Comparison of ENCODE assay signal across 8 mouse cellular contexts in genomic region chr17:23542004-23542720, GRCm38 (mm10). TPM values are rescaled to one million over a fixed set of nuclear protein-coding genes. Genes with fewer than 3 reads are reported as not detected.
A peak's percentile ranks its signal among the peaks of the same experiment; 100 is the strongest.
DNase-seq lines count a peak whose midpoint lies in the region; ATAC-seq and TF ChIP-seq lines count a peak whose summit lies in the region.

No protein-coding gene starts in this region.

- H3K27ac ChIP-seq in lung, embryonic 16.5 days (ENCODE audit: low read length) = no peak overlapping the region
- no peak overlapping the region for H3K27ac ChIP-seq in hindbrain, postnatal 0 days

- H3K4me3 ChIP-seq in lung, embryonic 16.5 days (ENCODE audit: low read length) = peak overlapping the region; percentile 9; the same call in 1 of the 2 replicates
- H3K4me3 ChIP-seq in hindbrain, postnatal 0 days (ENCODE audit: low read length) = peak overlapping the region; percentile 7

- no peaks in the 10 kb centered on the region for H3K9me3 ChIP-seq in lung, embryonic 16.5 days (ENCODE audit: control insufficient read depth, low read length)
- no peaks in the 10 kb centered on the region for H3K9me3 ChIP-seq in hindbrain, postnatal 0 days (ENCODE audit: low read length)

- WGBS in lung, embryonic 16.5 days = 25% methylated on average over 12 of the region's 12 CpGs
- 12% methylated on average over 12 of the region's 12 CpGs for WGBS in hindbrain, postnatal 0 days

- peaks cover 13% of the 10 kb centered on the region for H3K27me3 ChIP-seq in lung, embryonic 16.5 days (ENCODE audit: control insufficient read depth, insufficient read depth, low read depth, low read length)
- peaks cover 10% of the 10 kb centered on the region; the same call in 1 of the 2 replicates for H3K27me3 ChIP-seq in hindbrain, postnatal 0 days (ENCODE audit: insufficient read depth, low read length)

- H3K9ac ChIP-seq in lung, embryonic 16.5 days (ENCODE audit: low read length) = 0 out of 2 replicates have a peak overlapping the region, but pooled peaks have one; percentile 33
- 0 out of 2 replicates have a peak overlapping the region, but pooled peaks have one; percentile 9 for H3K9ac ChIP-seq in hindbrain, postnatal 0 days (replicated peaks; ENCODE audit: low read length)

- H3K4me2 ChIP-seq in lung, embryonic 16.5 days (ENCODE audit: low read depth, low read length) = peak overlapping the region; percentile 34
- peak overlapping the region; percentile 46 for H3K4me2 ChIP-seq in hindbrain, postnatal 0 days (ENCODE audit: low read depth, low read length)

- TF ChIP-seq CTCF in hindbrain, postnatal 0 days (IDR thresholded peaks at IDR 0.05; ENCODE audit: low read depth) = no peak

- no peaks in the 10 kb centered on the region for H3K36me3 ChIP-seq in lung, embryonic 16.5 days (ENCODE audit: control insufficient read depth, insufficient read depth, low read length)
- H3K36me3 ChIP-seq in hindbrain, postnatal 0 days (ENCODE audit: insufficient read depth, low read length) = no peaks in the 10 kb centered on the region

- ATAC-seq in lung, embryonic 16.5 days (ENCODE audit: low read depth) = no peak
- ATAC-seq in hindbrain, postnatal 0 days = no peak

- DNase-seq in embryo, embryonic 11 days = peak; percentile 32
- no peak for DNase-seq in embryo, embryonic 9.5 days (ENCODE audit: extremely low spot score)
- no peak for DNase-seq in lung, postnatal 10 days
- no peak for DNase-seq in hindbrain, postnatal 0 days (ENCODE audit: low spot score)
- DNase-seq in neural tube, embryonic 10.5 days (ENCODE audit: extremely low spot score, low spot score) = peak; percentile 24
- DNase-seq in adrenal gland, postnatal 14 days = no peak
- DNase-seq in ovary, postnatal 36 days (ENCODE audit: low spot score) = no peak

- H3K4me1 ChIP-seq in lung, embryonic 16.5 days (replicated peaks; ENCODE audit: control insufficient read depth, insufficient read depth, low read length) = peaks cover 22% of the 10 kb centered on the region
- H3K4me1 ChIP-seq in hindbrain, postnatal 0 days (ENCODE audit: insufficient read depth, low read length) = no peaks in the 10 kb centered on the region

RNA-seq across cellular contexts. Expression of gene Zfp213, which starts 21.9 kb away (rescaled TPM):
- 17.4 and 21.7 TPM in 2 replicates for polyA plus RNA-seq in lung, embryonic 16.5 days (2015; fragmentation: Nextera tagmentation; extraction: Ambion mirVana)
- 17.1 and 28.1 TPM in 2 replicates for total RNA-seq in hindbrain, postnatal 0 days (2014; rRNA removed)
- 9.4 and 10.3 TPM in 2 replicates for polyA plus RNA-seq in hindbrain, postnatal 0 days (2015; fragmentation: Nextera tagmentation; extraction: Ambion mirVana)
- 9.2 and 9.9 TPM in 2 replicates for total RNA-seq in adrenal gland, postnatal 14 days (2021)

RNA-seq across cellular contexts. Expression of gene Zfp13, which starts 57.1 kb away (rescaled TPM):
- polyA plus RNA-seq in lung, embryonic 16.5 days (2015; fragmentation: Nextera tagmentation; extraction: Ambion mirVana) = 12.9 TPM in 2 replicates
- 37.6 and 44.0 TPM in 2 replicates for total RNA-seq in hindbrain, postnatal 0 days (2014; rRNA removed)
- 21.5 and 21.6 TPM in 2 replicates for polyA plus RNA-seq in hindbrain, postnatal 0 days (2015; fragmentation: Nextera tagmentation; extraction: Ambion mirVana)
- 8.5 and 14.6 TPM in 2 replicates for total RNA-seq in adrenal gland, postnatal 14 days (2021)

RNA-seq across cellular contexts. Expression of gene Zscan10, which starts 58.5 kb away (rescaled TPM):
- polyA plus RNA-seq in lung, embryonic 16.5 days (2015; fragmentation: Nextera tagmentation; extraction: Ambion mirVana) = 0.26 and 0.36 TPM in 2 replicates
- total RNA-seq in hindbrain, postnatal 0 days (2014; rRNA removed) = 0.10 TPM in 1 of 2 replicates, not detected in the other
- polyA plus RNA-seq in hindbrain, postnatal 0 days (2015; fragmentation: Nextera tagmentation; extraction: Ambion mirVana) = 0.14 and 0.26 TPM in 2 replicates
- not detected in 2 replicates for total RNA-seq in adrenal gland, postnatal 14 days (2021)

Comparison
In these comparisons a context has a peak if more than half of its experiments do, and no peak if none do; other contexts are left out.
1. DNase-seq: peak in embryo, embryonic 11 days (single experiment) and neural tube, embryonic 10.5 days (single experiment); none in embryo, embryonic 9.5 days (single experiment), lung, postnatal 10 days (single experiment), hindbrain, postnatal 0 days (single experiment), adrenal gland, postnatal 14 days (single experiment) and ovary, postnatal 36 days (single experiment).